Mouse (Mus musculus): Measurements from ENCODE around the gene Gm10570.

Gm10570 gene

GRCm38 (mm10) chr4:130306796-130307630, 1.5 kb downstream of the Gm10570 start:
- in situ Hi-C loops (cut with MboI, MseI) = loop anchor here (10.0 kb wide), 1 partner anchor 328 kb away; no protein-coding TSS in a partner anchor

- in situ Hi-C loops (cut with MboI, MseI) = loop anchor here (10.0 kb wide), 1 partner anchor 330 kb away; no protein-coding TSS in a partner anchor
These were observed 3.7 kb downstream of the Gm10570 start for GRCm38 (mm10) chr4:130304746-130305145.

DNA sequence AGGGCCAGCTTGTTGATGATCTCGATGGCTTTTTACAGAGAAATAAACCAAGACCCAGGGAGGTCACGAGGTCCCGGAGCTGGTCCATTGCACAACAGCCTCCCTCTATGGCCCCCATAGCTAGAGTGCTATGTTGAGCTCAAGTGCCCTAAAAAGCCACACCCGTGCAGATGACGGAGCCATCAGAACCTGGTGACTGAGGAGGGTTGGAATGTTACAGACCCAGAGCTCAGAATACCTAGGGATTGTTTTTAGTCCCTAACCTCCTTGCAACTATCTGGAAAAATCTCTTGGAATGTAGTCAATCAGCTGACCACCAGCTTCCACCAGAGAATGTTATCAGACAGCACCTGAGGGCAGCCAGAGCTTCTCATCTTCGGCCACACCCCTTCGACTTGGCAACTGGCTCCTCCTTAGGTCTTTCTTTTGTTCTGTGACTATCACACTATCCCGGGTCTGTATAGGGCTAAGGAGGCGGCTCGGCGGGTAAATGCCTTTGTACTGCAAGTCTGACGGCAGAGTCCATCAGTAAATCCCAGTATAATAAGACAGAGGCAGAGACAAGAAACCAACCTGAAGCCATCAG, 6.1 kb downstream of the Gm10570 start:
- in situ Hi-C loops (cut with MboI, MseI) = loop anchor here (10.0 kb wide), 1 partner anchor 332 kb away; no protein-coding TSS in a partner anchor

DNA sequence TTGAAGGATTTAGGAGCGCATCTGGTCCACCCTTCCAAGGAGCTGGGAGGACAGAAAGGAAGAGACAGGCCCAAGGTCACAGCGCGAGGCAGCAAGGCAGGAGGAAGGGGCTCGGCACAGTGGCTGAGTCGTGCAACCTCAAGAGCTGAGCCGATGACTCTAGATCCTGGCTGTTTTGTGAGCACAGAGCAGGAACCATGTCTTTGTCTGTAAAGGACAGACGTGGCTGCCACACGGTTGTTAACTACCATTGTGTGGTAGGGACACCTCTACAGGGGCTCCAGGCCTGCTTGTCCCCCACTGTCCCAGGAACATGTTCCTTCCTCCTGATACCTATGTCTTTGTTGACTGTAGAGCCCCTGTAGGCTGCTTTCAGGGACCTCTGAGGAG, 8.8 kb downstream of the Gm10570 start:
- in situ Hi-C loops (cut with MboI, MseI) = loop anchor here (5.0 to 10.0 kb wide), 2 partner anchors 233 to 335 kb away; no protein-coding TSS in a partner anchor

DNA sequence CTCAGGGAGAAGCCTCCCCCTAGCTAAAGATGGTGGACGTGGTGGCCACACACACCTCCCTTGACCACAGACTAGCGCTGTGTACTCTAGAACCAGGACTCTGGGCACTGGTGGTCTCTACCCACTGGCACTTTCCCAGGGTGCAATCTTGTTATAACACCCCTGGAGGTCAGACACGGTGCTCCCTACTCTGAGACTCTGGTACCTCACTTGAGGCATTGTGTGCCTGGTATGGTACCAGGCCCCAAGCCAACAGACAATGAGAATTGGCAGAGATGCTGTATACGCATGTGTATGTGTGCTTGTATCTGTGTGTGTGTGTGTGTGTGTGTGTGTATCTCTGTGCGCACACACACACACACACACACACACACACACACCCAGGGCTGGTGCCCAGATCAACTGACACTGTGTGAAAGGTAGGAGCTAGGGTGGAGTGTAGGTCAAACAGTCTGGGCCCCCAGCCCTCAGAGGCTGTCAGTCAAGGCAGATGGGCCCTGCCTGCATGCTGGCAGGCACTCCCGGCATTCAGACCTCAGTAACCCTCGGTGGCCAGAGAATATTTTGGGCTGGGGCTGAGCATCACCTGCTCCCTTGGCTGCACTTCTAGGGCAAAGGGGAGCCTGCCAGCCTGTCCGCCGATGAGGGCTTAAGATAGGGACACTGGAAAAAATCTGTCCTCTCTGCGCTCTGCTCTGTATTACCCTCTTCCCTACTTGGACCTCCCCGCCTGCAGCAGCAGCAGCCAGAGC, 9.4 kb downstream of the Gm10570 start:
- in situ Hi-C loops (cut with MboI, MseI) = loop anchor here (5.0 kb wide), 1 partner anchor 233 kb away; no protein-coding TSS in a partner anchor

DNA sequence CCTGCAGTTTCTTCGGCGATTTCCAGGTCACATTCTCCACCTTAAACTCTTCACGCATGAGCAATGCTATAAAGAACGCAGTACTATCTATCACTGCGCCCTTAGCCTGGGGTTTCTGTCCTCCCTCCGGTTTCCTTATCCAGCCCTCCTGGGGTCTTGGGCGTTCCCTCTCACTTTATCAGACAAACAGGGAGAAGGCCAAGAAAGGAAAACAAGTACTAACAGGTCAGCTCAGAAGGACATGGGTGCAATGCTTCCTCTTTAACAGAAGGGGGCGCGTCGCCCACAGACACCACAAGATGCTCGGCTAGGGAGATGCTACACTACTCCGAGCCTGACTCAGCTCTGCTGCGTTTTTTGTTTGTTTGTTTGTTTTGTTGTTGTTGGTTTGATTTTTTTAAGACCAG, 11.3 kb downstream of the Gm10570 start:
- in situ Hi-C loops (cut with MboI, MseI) = loop anchor here (5.0 kb wide), 1 partner anchor 235 kb away; no protein-coding TSS in a partner anchor

DNA sequence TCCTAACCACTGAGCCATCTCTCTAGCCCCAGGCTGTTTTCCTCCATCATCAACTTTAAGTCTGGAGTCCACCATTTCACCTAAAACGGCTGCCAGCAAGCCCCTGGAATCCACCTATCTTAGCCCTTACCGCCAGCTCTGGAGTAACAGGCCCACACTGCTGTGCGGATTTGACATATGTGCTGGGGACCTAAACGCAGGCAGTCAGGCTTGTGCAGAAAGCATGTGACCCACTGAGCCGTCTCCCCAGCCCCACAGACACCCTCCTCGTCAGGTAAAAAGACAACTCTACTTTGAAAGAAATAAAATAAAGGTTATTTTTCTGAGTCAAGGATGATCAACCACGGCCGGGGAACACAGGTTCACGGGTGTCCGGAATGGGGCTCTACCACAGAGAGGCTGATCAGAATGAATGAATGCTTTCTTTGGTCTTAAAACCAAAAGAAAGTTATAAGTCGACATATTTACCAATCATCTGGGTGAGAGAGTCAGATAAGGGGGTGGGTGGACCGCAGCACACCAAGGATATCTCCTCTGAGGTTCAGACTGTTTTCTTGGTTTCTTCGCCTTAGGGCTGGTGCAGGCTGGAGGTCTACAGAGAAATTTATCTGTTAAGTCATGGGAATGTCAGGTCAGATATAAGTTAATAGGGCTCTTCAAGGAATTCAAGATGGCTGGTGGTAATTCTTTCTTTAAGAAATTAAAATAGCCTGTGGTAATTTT, 12.1 kb downstream of the Gm10570 start:
- in situ Hi-C loops (cut with MboI, MseI) = loop anchor here (5.0 kb wide), 1 partner anchor 236 kb away; no protein-coding TSS in a partner anchor

GRCm38 (mm10) chr4:130295047-130295745, 13.3 kb downstream of the Gm10570 start:
- in situ Hi-C loops (cut with MboI, MseI) = loop anchor here (5.0 kb wide), 1 partner anchor 237 kb away; no protein-coding TSS in a partner anchor

DNA sequence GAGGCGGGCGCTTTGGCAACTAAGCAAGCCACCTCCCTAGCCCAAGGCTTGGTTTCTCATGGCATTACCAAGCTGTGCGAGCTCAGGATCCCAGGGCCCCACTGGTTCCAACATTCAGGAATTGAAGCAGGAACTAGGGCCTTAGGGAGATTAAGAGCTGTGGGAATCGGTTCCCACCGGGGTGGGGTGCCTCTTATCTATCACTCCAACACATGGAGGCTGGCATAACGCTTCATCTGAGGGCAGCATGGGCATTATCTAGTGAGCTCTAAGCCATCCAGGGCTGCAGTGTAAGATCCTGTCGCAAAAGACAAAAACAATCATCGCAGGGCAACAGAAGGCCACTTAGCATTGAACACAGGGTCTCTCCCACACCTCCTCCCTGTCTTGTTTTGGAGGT, 14.0 kb downstream of the Gm10570 start:
- in situ Hi-C loops (cut with MboI, MseI) = loop anchor here (5.0 kb wide), 1 partner anchor 87 kb away; no protein-coding TSS in a partner anchor

DNA sequence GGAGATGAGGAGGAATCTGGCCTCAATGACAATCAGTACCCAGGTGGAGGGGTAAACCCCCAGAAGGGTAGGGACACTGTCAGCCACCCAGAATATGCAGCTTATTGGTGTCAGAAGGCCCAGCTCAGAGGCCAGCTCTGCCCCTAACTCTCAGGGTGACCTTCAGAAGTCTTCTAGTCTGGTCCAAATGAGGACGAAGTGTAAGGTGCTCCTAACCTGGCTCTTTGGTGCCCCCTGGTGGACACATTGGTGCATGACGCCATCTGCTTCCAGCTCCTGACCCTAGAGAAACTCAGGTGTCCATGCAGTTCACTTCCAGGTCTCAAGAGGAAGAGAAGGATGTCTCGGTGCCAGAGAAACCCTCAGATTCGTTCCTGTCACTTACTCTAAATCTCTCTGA, 16.2 kb downstream of the Gm10570 start:
- in situ Hi-C loops (cut with MboI, MseI) = loop anchor here (5.0 kb wide), 1 partner anchor 85 kb away; no protein-coding TSS in a partner anchor

GRCm38 (mm10) chr4:130289824-130290223, 18.6 kb downstream of the Gm10570 start:
- in situ Hi-C loops (cut with MboI, MseI) = loop anchor here (5.0 kb wide), 1 partner anchor 83 kb away; no protein-coding TSS in a partner anchor

- in situ Hi-C loops (cut with MboI, MseI) = no loop called here
These were observed 21.9 kb downstream of the Gm10570 start for GRCm38 (mm10) chr4:130286531-130286930.

DNA sequence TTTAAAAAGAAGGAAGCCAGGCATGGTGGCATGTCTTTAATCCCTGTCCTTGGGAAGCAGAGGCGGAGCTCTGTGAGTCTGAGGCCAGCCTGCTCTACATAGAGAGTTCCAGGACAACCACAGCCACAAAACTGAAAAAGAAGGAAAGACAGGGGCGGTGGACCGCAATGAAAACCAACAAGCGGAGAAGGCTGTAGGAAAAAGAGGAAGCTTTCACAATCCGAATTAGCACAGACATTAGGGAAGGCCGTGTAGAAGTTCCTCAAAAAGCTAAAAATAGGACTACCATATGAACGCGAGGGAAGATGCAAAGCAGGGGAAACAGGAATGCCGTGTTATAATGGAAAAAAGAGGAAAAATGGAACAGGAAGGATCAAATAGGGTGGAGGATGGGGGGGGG, 24.6 kb downstream of the Gm10570 start:
- in situ Hi-C loops (cut with MboI, MseI) = no loop called here

DNA sequence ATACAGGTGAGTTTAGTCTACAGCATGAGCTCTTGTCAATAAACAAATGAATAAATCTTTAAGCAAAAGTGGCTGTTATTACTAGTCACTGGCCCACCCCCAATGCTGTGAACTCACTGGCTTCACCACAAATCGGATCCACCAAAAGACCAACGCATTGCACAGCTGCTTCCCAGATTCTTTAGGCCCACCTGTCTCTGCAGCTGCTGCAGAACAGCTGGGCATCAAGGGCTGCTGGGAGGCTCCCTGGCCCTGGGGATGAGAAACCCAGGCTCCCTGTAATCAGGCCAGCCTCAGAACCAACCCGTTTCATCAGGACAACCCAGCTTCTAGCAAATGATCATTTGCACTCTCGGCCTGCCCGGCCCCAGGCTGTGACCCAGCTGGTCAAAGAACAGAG, 25.6 kb downstream of the Gm10570 start:
- in situ Hi-C loops (cut with MboI, MseI) = no loop called here

DNA sequence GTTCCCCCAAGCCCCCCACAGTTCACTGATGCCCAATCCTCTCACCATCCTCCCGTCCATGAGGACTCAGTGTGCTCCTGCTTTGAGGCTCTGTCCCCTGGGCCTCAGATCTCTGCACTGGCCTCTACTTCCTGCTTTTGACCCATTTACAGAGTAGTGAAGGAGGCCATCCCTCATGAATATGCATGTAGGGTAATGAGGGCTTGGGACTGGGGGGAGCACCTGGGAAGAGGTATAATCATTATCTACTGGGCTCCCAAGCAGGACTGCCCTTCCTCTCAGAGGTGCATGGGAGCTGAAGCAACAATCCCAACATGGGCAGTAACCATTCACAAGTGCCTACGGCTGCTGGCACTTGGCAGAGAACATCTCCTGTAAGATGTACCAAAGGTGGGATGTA, 29.4 kb downstream of the Gm10570 start, which contains the start of gene Serinc2:
TSS of gene Serinc2 (minus strand) at position 101 of the 400 bp plus-strand sequence.
- in situ Hi-C loops (cut with MboI, MseI) = no loop called here

- in situ Hi-C loops (cut with MboI, MseI) = no loop called here
These were observed 31.8 kb downstream of the Gm10570 start for GRCm38 (mm10) chr4:130276573-130277176.

DNA sequence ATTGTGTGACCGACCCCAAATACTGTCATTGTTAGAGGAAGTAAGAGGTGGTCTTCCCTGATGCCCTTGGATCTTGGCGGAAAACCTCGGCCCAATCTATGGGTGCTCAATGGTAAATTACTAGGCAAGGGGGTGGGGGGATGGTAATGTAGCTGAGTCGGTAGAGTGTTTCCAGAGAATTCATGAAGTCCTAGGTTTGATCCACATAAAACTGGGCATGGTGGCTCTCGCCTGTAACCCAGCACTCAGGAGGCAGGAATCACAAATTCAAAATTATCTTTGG, 32.7 kb downstream of the Gm10570 start:
- in situ Hi-C loops (cut with MboI, MseI) = no loop called here

DNA sequence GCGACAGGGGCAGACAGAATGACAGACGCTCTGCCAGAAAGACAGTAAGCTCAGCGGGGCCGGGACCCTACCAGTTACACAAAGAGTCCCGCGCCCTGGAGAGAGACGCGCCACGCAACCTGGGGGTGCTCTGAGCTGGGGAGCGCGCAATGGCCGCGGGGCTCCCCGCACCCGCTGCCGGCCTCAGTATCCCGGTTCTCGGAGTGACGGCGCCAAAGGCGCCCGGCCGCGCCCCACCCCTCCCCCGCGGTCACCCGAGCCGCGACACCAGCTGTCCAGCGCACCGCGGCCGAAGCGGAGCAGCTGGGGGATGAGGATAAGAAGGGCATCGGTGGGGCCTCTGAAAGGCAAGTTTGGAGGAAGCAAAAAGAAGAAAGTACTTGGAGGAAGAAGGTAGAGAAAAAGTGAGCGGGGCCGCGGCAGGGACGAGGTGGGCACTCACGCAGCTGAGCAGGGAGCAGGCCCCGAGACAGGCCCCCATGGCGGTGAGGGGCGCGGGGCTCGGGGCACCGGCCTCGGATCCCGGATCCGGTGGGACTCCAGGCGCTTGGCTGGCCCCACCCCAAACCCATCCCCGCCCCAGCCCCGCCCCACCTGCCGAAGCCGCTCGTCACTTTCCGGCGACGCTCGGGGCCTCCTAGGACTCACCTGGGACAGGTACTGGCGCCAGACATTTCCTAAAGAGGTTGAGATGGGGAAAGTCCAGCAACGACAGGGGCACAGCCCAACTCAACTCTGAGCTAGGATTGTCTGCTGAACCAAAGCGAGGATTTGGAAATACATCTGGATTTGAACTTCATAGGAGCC, 33.3 kb downstream of the Gm10570 start:
- in situ Hi-C loops (cut with MboI, MseI) = no loop called here

DNA sequence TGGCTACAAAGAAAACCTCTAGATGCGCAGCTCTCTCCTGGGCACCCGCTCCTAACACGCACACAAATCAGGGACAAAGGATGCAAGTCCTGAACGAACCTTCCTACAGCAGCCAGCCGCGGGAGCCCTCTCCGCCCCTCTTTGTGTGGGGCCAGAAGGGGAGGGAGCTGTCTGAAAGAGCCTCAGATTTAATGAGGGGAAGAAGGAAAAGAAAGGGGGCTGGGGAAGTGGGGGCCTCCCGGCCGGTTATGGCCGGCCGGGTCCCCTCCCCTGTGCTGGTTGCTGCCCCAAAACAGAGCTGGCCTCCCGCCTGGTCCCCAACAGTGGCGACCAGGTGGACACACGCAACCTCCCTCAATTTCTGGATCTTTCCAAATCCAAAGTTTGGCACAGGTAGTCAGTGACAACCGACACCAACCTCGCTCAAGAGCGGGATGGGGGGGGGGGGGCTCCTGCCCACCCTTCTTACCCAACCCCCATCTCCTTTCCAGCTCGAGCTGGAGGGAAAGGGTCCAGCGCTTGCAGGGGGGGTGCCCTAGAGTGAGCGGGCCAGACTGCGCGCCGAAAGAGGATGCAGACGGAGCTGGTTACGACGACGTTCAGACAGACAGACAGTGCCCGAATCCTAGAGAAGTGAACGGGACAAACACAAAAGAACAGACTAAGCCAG, 34.0 kb downstream of the Gm10570 start:
- in situ Hi-C loops (cut with MboI, MseI) = no loop called here
